11 mouse cellular contexts compared by ENCODE assay signal in the genomic region with DNA sequence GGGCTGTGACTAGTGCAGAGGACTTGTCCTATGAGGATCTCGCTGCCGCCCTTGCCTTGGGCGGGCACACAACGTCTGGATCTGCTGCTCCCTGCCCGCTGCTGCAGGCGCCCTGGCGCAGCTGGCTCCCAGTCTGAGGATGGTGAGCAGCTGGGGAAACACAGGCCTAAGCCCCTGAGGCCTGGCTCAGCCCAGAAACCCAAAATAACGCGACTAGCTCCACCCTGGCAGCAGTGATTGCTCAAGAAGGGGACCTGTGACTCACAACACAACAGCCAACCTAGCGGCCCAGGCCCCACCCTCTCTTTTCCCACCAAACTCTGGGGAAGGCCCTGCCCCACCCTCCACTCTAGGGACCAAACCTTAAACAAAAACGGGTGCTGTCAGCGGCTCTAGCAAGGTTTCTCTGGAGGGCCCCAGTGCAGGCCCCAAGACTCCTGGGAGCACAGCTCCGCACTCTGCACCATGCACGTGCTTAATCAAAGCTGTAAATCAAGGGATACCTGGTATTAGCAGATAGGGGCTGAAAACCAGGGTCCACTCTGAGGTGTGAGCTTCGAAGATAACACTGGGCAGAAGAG. TPM values are rescaled to one million over a fixed set of nuclear protein-coding genes. Genes with fewer than 3 reads are reported as not detected.
DNase-seq lines count a peak whose midpoint lies in the region; ATAC-seq and TF ChIP-seq lines count a peak whose summit lies in the region.
"Had no signal": no experiment of that assay in that cellular context is flagged by ENCODE, and none has a peak within 500 bp of the region (broad histone marks: within the 10 kb centered on the region; RNA-seq: fewer than 3 reads in every experiment).

No protein-coding gene starts in this region.

- dilution Hi-C loops in CH12.LX (cut with MboI; ENCODE audit: extremely low pct_ligation_motif_present, extremely low pct_unique_long_range_greater_than_20kb, low sequenced_read_pairs), result no loop called here

- WGBS in intestine, embryonic 15.5 days, result 69% methylated on average over 15 of the region's 15 CpGs
- 64% methylated on average over 15 of the region's 15 CpGs for WGBS in intestine, postnatal 0 days
- 68% methylated on average over 15 of the region's 15 CpGs for WGBS in embryonic facial prominence, embryonic 14.5 days

- no peaks in the 10 kb centered on the region for H3K79me2 ChIP-seq in CH12.LX (replicated peaks; ENCODE audit: control insufficient read depth, extremely low read depth, insufficient read depth, poor library complexity, severe bottlenecking)

- no peak overlapping the region for H3K4me3 ChIP-seq in intestine, embryonic 15.5 days (replicated peaks)
- no peak overlapping the region for H3K4me3 ChIP-seq in intestine, postnatal 0 days (ENCODE audit: low read depth, low read length)
- H3K4me3 ChIP-seq in CH12.LX (replicated peaks in 1 of 3; ENCODE audit: low read depth in 2 of 3, low read length in 2 of 3, poor library complexity in 1 of 3), result no peak overlapping the region
- H3K4me3 ChIP-seq in embryonic facial prominence, embryonic 14.5 days (ENCODE audit: low read depth, low read length), result no peak overlapping the region
- H3K4me3 ChIP-seq: embryonic facial prominence, embryonic 12.5 days; hindbrain, embryonic 15.5 days; megakaryocyte, embryonic 14.5 days had no signal

- peak; percentile 77 for DNase-seq in CH12.LX (ENCODE audit: extremely low read depth)
- peak; percentile 58 for DNase-seq in embryonic facial prominence, embryonic 14.5 days (ENCODE audit: low spot score)
- no peak for DNase-seq in c-Kit-positive CD71-positive TER-119-positive erythroid progenitor cells, embryonic 14.5 days (ENCODE audit: low spot score)
- DNase-seq in frontal cortex, postnatal 36 days (ENCODE audit: low spot score in 2 of 2), result no peak
- no peak for DNase-seq in kidney, postnatal 14 days

- no peak for TF ChIP-seq CTCF in intestine, postnatal 0 days (IDR thresholded peaks at IDR 0.05; ENCODE audit: low read depth)
- TF ChIP-seq CTCF in CH12.LX (conservative IDR thresholded peaks at IDR 0.05 in 1 of 2, IDR thresholded peaks at IDR 0.05 in 1 of 2; ENCODE audit: low read depth in 2 of 2, low read length in 2 of 2), result no peak

- no peak for TF ChIP-seq POLR2A in CH12.LX (IDR thresholded peaks at IDR 0.05; ENCODE audit: low read depth, low read length)

- no peak overlapping the region for H3K27ac ChIP-seq in intestine, embryonic 15.5 days
- no peak overlapping the region for H3K27ac ChIP-seq in intestine, postnatal 0 days (ENCODE audit: low read depth, low read length)
- no peak overlapping the region for H3K27ac ChIP-seq in CH12.LX (ENCODE audit: insufficient read depth, low read depth)
- peak overlapping the region; percentile 15; the same call in 1 of the 2 replicates for H3K27ac ChIP-seq in embryonic facial prominence, embryonic 14.5 days (replicated peaks; ENCODE audit: low read depth, low read length)
- H3K27ac ChIP-seq: embryonic facial prominence, embryonic 12.5 days; hindbrain, embryonic 15.5 days had no signal

- peaks cover 9% of the 10 kb centered on the region for H3K4me1 ChIP-seq in intestine, embryonic 15.5 days (replicated peaks)
- 0 out of 2 replicates have a peak, but pooled peaks cover 5% of the 10 kb centered on the region for H3K4me1 ChIP-seq in intestine, postnatal 0 days (replicated peaks; ENCODE audit: control insufficient read depth, insufficient read depth, low read length)
- H3K4me1 ChIP-seq in CH12.LX (ENCODE audit: control insufficient read depth in 1 of 2, insufficient read depth in 2 of 2), result peaks cover 10 to 32% of the 10 kb centered on the region in 2 experiments
- H3K4me1 ChIP-seq in embryonic facial prominence, embryonic 14.5 days (ENCODE audit: control insufficient read depth, insufficient read depth, low read length), result no peaks in the 10 kb centered on the region
- H3K4me1 ChIP-seq: embryonic facial prominence, embryonic 12.5 days; hindbrain, embryonic 15.5 days had no signal

- no peak for TF ChIP-seq RAD21 in CH12.LX (IDR thresholded peaks at IDR 0.05; ENCODE audit: low read depth, low read length)

- TF ChIP-seq EP300 in CH12.LX (IDR thresholded peaks at IDR 0.05; ENCODE audit: low read length), result peak; percentile 10; the same call in 1 of the 2 replicates

- H3K4me2 ChIP-seq in intestine, embryonic 15.5 days (replicated peaks), result no peak overlapping the region
- no peak overlapping the region for H3K4me2 ChIP-seq in intestine, postnatal 0 days (replicated peaks; ENCODE audit: low read depth)
- H3K4me2 ChIP-seq in CH12.LX (ENCODE audit: insufficient read depth, low read depth, poor library complexity, severe bottlenecking), result peak overlapping the region; percentile 21; the same call in 1 of the 2 replicates
- H3K4me2 ChIP-seq in embryonic facial prominence, embryonic 14.5 days (ENCODE audit: low read depth, low read length), result no peak overlapping the region
- H3K4me2 ChIP-seq: embryonic facial prominence, embryonic 12.5 days; hindbrain, embryonic 15.5 days had no signal

- no peaks in the 10 kb centered on the region for H3K36me3 ChIP-seq in intestine, embryonic 15.5 days
- no peaks in the 10 kb centered on the region for H3K36me3 ChIP-seq in intestine, postnatal 0 days (ENCODE audit: control insufficient read depth, insufficient read depth)
- H3K36me3 ChIP-seq in CH12.LX (replicated peaks in 1 of 2; ENCODE audit: control insufficient read depth in 1 of 2, insufficient read depth in 1 of 2, low read length in 1 of 2), result no peaks in the 10 kb centered on the region
- H3K36me3 ChIP-seq in embryonic facial prominence, embryonic 14.5 days (ENCODE audit: control insufficient read depth, insufficient read depth, low read length), result no peaks in the 10 kb centered on the region
- H3K36me3 ChIP-seq: embryonic facial prominence, embryonic 12.5 days; hindbrain, embryonic 15.5 days had no signal

- peak; percentile 55 for ATAC-seq in intestine, embryonic 15.5 days
- no peak for ATAC-seq in intestine, postnatal 0 days
- ATAC-seq in embryonic facial prominence, embryonic 14.5 days (ENCODE audit: low read depth), result peak; percentile 78
- peak; percentile 96 for ATAC-seq in megakaryocyte, adult 5-6 weeks (ENCODE audit: poor library complexity, severe bottlenecking)

- no peaks in the 10 kb centered on the region for H3K9me3 ChIP-seq in intestine, embryonic 15.5 days
- no peaks in the 10 kb centered on the region for H3K9me3 ChIP-seq in intestine, postnatal 0 days (ENCODE audit: control insufficient read depth)
- no peaks in the 10 kb centered on the region for H3K9me3 ChIP-seq in CH12.LX (replicated peaks; ENCODE audit: low read length)
- no peaks in the 10 kb centered on the region for H3K9me3 ChIP-seq in embryonic facial prominence, embryonic 14.5 days (ENCODE audit: control insufficient read depth, low read length)
- H3K9me3 ChIP-seq: embryonic facial prominence, embryonic 12.5 days; hindbrain, embryonic 15.5 days; megakaryocyte, embryonic 14.5 days had no signal

- no peaks in the 10 kb centered on the region for H3K27me3 ChIP-seq in intestine, embryonic 15.5 days (replicated peaks)
- no peaks in the 10 kb centered on the region for H3K27me3 ChIP-seq in intestine, postnatal 0 days (replicated peaks; ENCODE audit: control insufficient read depth, insufficient read depth, low read length)
- no peaks in the 10 kb centered on the region for H3K27me3 ChIP-seq in CH12.LX (replicated peaks)
- no peaks in the 10 kb centered on the region for H3K27me3 ChIP-seq in embryonic facial prominence, embryonic 14.5 days (replicated peaks; ENCODE audit: control insufficient read depth, insufficient read depth, low read length)
- H3K27me3 ChIP-seq: embryonic facial prominence, embryonic 12.5 days; hindbrain, embryonic 15.5 days; megakaryocyte, embryonic 14.5 days had no signal

- in situ Hi-C loops in CH12.LX (cut with MboI; ENCODE audit: low pct_ligation_motif_present, low pct_unique_long_range_greater_than_20kb, low sequenced_read_pairs), result no loop called here

- H3K9ac ChIP-seq in intestine, embryonic 15.5 days, result no peak overlapping the region
- no peak overlapping the region for H3K9ac ChIP-seq in intestine, postnatal 0 days (ENCODE audit: low read depth, low read length)
- H3K9ac ChIP-seq in CH12.LX (ENCODE audit: insufficient read depth, low read depth), result 0 out of 2 replicates have a peak overlapping the region, but pooled peaks have one; percentile 5
- H3K9ac ChIP-seq in embryonic facial prominence, embryonic 14.5 days (ENCODE audit: low read depth, low read length), result no peak overlapping the region
- H3K9ac ChIP-seq: embryonic facial prominence, embryonic 12.5 days; hindbrain, embryonic 15.5 days had no signal

TF ChIP-seq in CH12.LX, 34 proteins besides CTCF, POLR2A, EP300 and RAD21 (continues in another document):
- TF ChIP-seq ZC3H11A (IDR thresholded peaks at IDR 0.05; ENCODE audit: low read depth, low read length), result no peak
- TF ChIP-seq CHD2 (IDR thresholded peaks at IDR 0.05; ENCODE audit: low read length), result no peak
- TF ChIP-seq PAX5 (IDR thresholded peaks at IDR 0.05; ENCODE audit: low read length), result no peak
- TF ChIP-seq MYC (IDR thresholded peaks at IDR 0.05; ENCODE audit: low read depth, low read length), result no peak
- TF ChIP-seq IRF4 (IDR thresholded peaks at IDR 0.05; ENCODE audit: low read depth, low read length), result peak; percentile 15; the same call in 1 of the 2 replicates
- no peak for TF ChIP-seq SMC3 (IDR thresholded peaks at IDR 0.05; ENCODE audit: low read depth, low read length)
- TF ChIP-seq JUND (conservative IDR thresholded peaks at IDR 0.05; ENCODE audit: low read depth, low read length), result no peak
- TF ChIP-seq BHLHE40 (IDR thresholded peaks at IDR 0.05; ENCODE audit: low read depth, low read length), result peak; percentile 89
- TF ChIP-seq MAX (IDR thresholded peaks at IDR 0.05; ENCODE audit: low read length), result no peak
- TF ChIP-seq RCOR1 (conservative IDR thresholded peaks at IDR 0.05; ENCODE audit: low read depth, low read length), result no peak
- TF ChIP-seq MAFK (IDR thresholded peaks at IDR 0.05; ENCODE audit: insufficient replicate concordance, low read length), result no peak
- TF ChIP-seq POLR2AphosphoS2 (IDR thresholded peaks at IDR 0.05; ENCODE audit: low read depth, low read length), result no peak
- no peak for TF ChIP-seq NRF1 (IDR thresholded peaks at IDR 0.05; ENCODE audit: low read depth, low read length)
- no peak for TF ChIP-seq USF1 (IDR thresholded peaks at IDR 0.05; ENCODE audit: low read depth, low read length)
- peak; percentile 72; the same call in 1 of the 2 replicates for TF ChIP-seq MAZ (IDR thresholded peaks at IDR 0.05; ENCODE audit: low read depth, low read length)

RNA-seq across cellular contexts. Expression of a gene that starts 23.1 kb away (rescaled TPM):
- polyA plus RNA-seq in intestine, embryonic 15.5 days (2015; fragmentation: Nextera tagmentation; extraction: Ambion mirVana), result 18.2 and 19.9 TPM in 2 replicates
- 9.8 and 11.8 TPM in 2 replicates for polyA plus RNA-seq in intestine, postnatal 0 days (2015; fragmentation: Nextera tagmentation; extraction: Ambion mirVana)
- total RNA-seq in CH12.LX (2012; rRNA removed), result 15.9 and 17.5 TPM in 2 replicates
- total RNA-seq in CH12.LX (2014; rRNA removed), result 5.8 and 6.9 TPM in 2 replicates
- 16.2 and 18.4 TPM in 2 replicates for polyA plus RNA-seq in CH12.LX (2012; ENCODE audit: insufficient read length, low read depth)
- 22.9 and 23.4 TPM in 2 replicates for polyA plus RNA-seq in embryonic facial prominence, embryonic 14.5 days (2014; fragmentation: Nextera tagmentation; extraction: Ambion mirVana)
- 18.2 and 21.1 TPM in 2 replicates for total RNA-seq in megakaryocyte, adult 5-6 weeks (2015)
- 17.6 and 20.3 TPM in 2 replicates for total RNA-seq in megakaryocyte, adult 5-6 weeks (2017)

Comparison
In these comparisons a context has a peak if more than half of its experiments do, and no peak if none do; other contexts are left out.
1. DNase-seq: peak in CH12.LX (single experiment) and embryonic facial prominence, embryonic 14.5 days (single experiment); none in c-Kit-positive CD71-positive TER-119-positive erythroid progenitor cells, embryonic 14.5 days (single experiment), frontal cortex, postnatal 36 days (0 of 2) and kidney, postnatal 14 days (single experiment).